Mouse (Mus musculus): ENCODE data around the gene Dot1l. TPM values are rescaled to one million over a fixed set of nuclear protein-coding genes. Genes with fewer than 3 reads are reported as not detected.

The Dot1l gene
- 25.6 and 26.1 TPM in 2 replicates for polyA plus RNA-seq (2016; fragmentation: Nextera tagmentation; extraction: Ambion mirVana)

DNA sequence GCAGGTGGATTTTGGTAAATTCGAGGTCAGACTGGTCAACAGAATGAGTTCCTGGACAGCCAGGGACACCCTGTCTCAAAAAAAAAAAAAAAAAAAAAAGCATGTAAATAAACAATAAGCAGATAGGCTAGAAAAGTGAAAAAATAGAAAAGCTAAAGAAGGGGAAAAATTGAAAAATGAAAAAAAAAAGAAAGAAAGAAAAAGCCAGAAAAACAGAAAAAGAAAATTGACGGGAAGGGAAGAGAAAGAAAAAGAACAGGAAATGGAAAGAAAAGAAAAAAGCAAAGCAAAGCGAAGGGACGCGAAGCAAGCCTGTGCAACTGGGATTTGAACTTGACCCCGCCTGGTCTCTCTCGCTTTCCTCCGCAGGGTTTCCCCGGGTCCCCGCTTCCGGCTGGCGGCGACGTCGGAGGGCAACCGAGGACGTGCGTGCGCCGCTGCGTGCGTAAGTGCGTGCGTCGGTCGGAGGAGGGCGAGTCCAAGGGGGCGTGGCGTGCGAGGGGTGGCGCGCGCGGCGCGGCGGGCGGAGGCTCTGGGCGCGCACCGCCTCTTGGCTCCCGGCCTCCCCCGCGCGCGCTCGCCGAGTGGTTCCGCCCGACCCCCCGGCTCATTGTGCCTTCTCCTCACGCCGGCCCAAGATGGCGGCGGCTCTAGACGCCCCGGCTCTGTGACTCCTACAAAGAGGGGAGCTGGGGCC is at the start of gene Dot1l:
Dot1l (plus strand) TSS at position 613 of the 697 bp plus-strand sequence.
- Histone ChIP-seq H3K9me3 (no peaks in the 10 kb centered on the region), H3K27me3 (ENCODE audit: insufficient read depth, poor library complexity, severe bottlenecking) (no peaks in the 10 kb centered on the region), H3K4me1 (peaks cover 61% of the 10 kb centered on the region), H3K4me3 (peak within 1 kb of the TSS; percentile 100), H3K27ac (peak within 1 kb of the TSS; percentile 100), H3K36me3 (no peaks in the 10 kb centered on the region)
- DNase-seq (ENCODE audit: low spot score), result peak; percentile 97
- under 1% methylated on average over 57 of the region's 57 CpGs for WGBS

DNA sequence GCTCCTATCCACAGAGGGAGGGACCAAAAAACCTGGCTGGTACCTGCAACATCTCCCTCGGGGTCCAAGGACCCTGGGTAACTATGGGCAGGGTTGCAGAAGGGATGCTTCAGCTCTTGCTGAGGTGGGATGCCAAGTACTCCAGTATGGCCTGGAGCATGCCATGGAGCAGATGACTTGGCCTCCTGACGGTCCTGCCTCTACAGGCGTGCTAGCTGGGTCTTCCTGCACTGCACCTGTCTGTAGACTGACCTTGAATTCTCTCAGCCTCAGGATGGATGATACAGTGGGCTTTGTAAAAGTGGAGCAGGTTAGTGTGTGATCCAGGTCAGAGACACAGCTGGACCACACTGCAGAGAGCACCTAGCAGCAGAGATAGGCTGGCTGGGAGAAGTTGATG is 49.5 kb upstream of the Dot1l start:
- no peaks in the 10 kb centered on the region for H3K27me3 ChIP-seq (ENCODE audit: insufficient read depth, poor library complexity, severe bottlenecking)
- H3K4me3 ChIP-seq, result no peak overlapping the region
- H3K27ac ChIP-seq, result no peak overlapping the region
- H3K36me3 ChIP-seq, result peaks cover 55% of the 10 kb centered on the region
- no peaks in the 10 kb centered on the region for H3K9me3 ChIP-seq
- peaks cover 47% of the 10 kb centered on the region for H3K4me1 ChIP-seq
- no peak for DNase-seq (ENCODE audit: low spot score)
- 64% methylated on average over 3 of the region's 3 CpGs for WGBS

DNA sequence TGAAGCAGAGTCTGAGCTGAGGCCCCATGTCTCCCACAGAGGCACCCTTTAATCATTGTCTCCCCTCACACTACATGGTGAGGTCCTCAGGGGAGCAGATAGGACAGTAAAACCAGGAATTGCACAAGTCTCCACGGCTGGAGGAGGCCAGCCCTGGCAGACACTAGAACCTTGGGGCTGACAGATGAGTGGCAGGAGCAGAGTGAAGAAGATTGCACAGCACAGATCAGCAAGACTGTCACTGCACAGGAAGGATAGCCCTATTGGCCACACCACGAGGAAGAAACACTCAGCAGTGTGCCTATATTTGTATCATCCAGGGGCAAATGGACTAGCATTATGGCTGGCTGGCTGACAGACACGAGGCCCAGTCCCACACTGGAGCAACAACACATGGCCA is 44.2 kb upstream of the Dot1l start:
- no peaks in the 10 kb centered on the region for H3K27me3 ChIP-seq (ENCODE audit: insufficient read depth, poor library complexity, severe bottlenecking)
- no peaks in the 10 kb centered on the region for H3K9me3 ChIP-seq
- no peak for DNase-seq (ENCODE audit: low spot score)
- no peak overlapping the region for H3K27ac ChIP-seq
- no peak overlapping the region for H3K4me3 ChIP-seq
- peaks cover 98% of the 10 kb centered on the region for H3K36me3 ChIP-seq
- 85% methylated on average over 3 of the region's 3 CpGs for WGBS
- peaks cover 3% of the 10 kb centered on the region for H3K4me1 ChIP-seq

DNA sequence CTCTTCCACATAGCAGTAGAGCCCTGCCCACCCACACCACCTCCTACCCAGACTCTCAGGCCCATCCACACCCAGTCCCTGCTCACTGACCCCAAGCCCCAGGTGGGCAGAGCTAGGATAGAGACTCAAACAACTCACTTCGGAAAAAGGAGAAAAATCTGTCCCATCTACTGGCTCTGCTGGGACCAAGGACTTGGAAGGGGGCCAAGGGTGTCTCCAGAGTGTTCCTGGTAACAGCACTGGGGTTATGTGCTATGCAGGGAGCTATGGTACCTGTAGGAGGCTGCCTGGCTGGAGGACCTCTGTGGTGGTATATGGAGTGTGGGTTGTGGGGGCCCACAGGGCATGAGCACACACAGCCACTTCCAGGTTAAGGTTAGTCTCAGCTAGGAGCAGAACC is 37.7 kb upstream of the Dot1l start:
- 84% methylated on average over 1 of the region's 1 CpGs for WGBS
- no peak overlapping the region for H3K27ac ChIP-seq
- no peaks in the 10 kb centered on the region for H3K9me3 ChIP-seq
- H3K27me3 ChIP-seq (ENCODE audit: insufficient read depth, poor library complexity, severe bottlenecking), result no peaks in the 10 kb centered on the region
- peaks cover 99% of the 10 kb centered on the region for H3K36me3 ChIP-seq
- H3K4me3 ChIP-seq, result no peak overlapping the region
- DNase-seq (ENCODE audit: low spot score), result no peak
- no peaks in the 10 kb centered on the region for H3K4me1 ChIP-seq

DNA sequence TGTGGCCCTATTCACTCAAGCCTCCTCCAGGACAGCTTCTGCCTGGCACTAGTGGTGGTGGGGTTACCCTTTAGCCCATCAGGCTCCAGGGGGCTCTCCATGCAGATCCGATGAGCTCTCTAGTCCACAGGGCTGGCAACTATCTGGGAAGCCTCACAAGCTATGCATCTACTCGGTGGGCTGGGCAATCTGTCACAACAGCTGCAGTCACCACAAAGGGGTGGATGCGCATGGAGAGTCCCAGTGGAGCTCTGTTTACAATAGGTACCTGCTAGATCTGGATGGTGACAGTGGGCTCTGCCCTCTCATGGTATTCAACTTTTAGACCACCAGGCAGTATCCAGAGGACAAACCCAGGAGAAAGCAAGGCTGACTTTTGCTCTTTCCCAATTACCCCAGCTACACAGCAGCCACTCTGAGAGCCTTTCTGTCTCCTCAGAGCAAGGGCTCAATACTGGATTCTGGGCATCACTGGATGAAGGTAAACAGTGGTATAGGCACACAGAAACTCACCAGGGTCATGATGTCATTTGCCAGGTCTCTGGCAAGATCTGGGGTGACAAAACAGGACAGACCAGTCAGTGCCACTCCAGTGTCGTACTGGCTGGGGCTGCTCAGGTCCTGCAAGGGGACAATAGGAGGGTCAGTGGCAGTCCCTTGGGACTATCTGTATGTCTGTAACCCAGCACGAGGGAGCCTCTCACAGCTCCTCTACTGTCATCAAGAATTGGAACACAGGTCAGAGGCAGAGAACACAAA is 27.5 kb upstream of the Dot1l start:
- H3K4me1 ChIP-seq, result peaks cover 18% of the 10 kb centered on the region; the same call in 1 of the 2 replicates
- no peak overlapping the region for H3K27ac ChIP-seq
- H3K4me3 ChIP-seq, result no peak overlapping the region
- WGBS, result 89% methylated on average over 5 of the region's 5 CpGs
- H3K27me3 ChIP-seq (ENCODE audit: insufficient read depth, poor library complexity, severe bottlenecking), result no peaks in the 10 kb centered on the region
- DNase-seq (ENCODE audit: low spot score), result no peak
- peaks cover 99% of the 10 kb centered on the region for H3K36me3 ChIP-seq
- H3K9me3 ChIP-seq, result no peaks in the 10 kb centered on the region

DNA sequence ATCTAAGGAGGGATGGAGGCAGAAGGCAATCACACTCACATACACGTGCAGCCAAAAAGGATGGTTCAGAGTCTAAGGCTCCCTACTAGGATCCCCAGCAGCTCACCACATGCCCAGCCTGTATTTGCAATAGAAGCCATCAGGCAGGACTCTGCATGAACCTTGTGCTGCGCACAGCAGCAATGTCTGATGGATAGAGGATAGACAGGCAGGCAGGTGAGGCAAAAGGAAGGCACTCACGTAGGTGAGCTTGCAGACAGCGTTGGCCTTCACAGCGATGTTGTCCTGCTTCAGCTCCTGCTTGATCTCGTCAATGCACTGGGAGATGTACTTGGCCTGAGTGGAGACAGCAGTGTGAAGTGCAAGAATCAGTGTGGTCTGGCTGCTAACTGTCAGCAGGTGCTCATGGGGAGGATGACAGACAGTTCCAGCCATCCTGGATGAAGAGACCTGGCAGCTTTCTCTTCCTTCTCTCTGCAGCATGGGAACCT is 22.4 kb upstream of the Dot1l start:
- Histone ChIP-seq H3K4me1 (peaks cover 34% of the 10 kb centered on the region), H3K27ac (no peak overlapping the region), H3K36me3 (peaks cover 81% of the 10 kb centered on the region), H3K9me3 (no peaks in the 10 kb centered on the region), H3K4me3 (no peak overlapping the region), H3K27me3 (ENCODE audit: insufficient read depth, poor library complexity, severe bottlenecking) (no peaks in the 10 kb centered on the region)
- DNase-seq (ENCODE audit: low spot score), result no peak
- 76% methylated on average over 6 of the region's 6 CpGs for WGBS

DNA sequence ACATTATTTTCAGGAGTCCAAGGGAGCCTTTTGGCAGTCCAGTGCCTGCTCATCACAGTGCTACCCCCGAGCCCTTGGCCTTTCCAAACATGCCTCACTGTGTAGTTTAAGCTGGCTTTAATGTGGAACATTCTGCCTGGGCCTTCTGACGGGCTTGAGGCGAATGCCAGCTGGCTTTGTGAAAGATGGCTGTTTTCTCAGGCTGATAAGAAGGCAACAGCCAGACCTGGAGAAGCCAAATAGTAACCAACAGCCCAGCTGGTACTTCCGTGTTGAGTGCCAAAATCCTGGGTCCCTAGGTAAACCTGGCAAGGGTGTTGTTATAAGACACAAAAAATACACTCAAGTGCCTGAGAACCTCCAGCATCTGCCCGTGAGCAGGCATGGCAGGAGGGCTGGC is 18.3 kb upstream of the Dot1l start:
- Histone ChIP-seq H3K9me3 (no peaks in the 10 kb centered on the region), H3K27ac (no peak overlapping the region), H3K4me1 (peaks cover 39% of the 10 kb centered on the region), H3K27me3 (ENCODE audit: insufficient read depth, poor library complexity, severe bottlenecking) (no peaks in the 10 kb centered on the region), H3K4me3 (no peak overlapping the region), H3K36me3 (peaks cover 47% of the 10 kb centered on the region)
- WGBS, result 58% methylated on average over 5 of the region's 5 CpGs
- DNase-seq (ENCODE audit: low spot score), result no peak

DNA sequence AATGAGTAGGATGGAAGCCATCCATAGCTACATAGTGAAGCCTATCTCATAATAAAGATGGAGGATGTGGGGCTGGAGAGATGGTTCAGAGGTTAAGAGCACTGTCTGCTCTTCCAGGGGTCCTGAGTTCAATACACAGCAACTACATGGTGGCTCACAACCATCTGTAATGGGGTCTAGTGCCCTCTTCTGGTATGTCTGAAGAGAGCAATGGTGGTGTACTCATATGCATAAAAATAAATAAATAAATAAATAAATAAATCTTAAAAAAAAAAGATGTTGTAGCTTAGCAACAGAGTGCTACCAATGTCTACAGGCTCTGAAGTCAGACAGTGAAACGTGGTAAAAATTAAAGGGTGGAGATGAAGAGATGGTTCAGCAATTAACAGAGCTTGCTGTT is 16.3 kb upstream of the Dot1l start:
- Histone ChIP-seq H3K27ac (no peak overlapping the region), H3K4me3 (no peak overlapping the region), H3K27me3 (ENCODE audit: insufficient read depth, poor library complexity, severe bottlenecking) (no peaks in the 10 kb centered on the region), H3K9me3 (no peaks in the 10 kb centered on the region), H3K36me3 (peaks cover 29% of the 10 kb centered on the region), H3K4me1 (peaks cover 38% of the 10 kb centered on the region)
- WGBS, result 73% methylated on average over 1 of the region's 1 CpGs
- no peak for DNase-seq (ENCODE audit: low spot score)

DNA sequence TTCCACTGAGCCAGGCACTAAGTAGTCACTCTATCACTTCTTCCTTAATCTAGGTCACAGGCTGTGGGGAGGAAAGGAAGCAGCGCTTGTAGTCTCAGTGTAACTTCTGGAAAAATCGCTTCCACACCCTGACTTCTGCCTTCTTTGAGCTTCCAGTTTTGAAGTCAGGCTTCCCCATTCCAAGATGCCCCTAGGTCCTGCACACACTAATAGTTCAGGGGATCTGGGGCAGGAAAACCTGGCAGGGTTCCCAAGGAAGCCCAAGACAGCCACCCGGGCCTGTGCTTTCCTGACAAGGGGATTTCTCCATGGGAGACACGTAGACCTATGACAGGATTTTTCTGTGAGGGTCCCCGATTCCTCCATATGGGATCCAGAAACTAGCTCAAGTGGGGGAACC is 13.9 kb upstream of the Dot1l start:
- DNase-seq (ENCODE audit: low spot score), result no peak

DNA sequence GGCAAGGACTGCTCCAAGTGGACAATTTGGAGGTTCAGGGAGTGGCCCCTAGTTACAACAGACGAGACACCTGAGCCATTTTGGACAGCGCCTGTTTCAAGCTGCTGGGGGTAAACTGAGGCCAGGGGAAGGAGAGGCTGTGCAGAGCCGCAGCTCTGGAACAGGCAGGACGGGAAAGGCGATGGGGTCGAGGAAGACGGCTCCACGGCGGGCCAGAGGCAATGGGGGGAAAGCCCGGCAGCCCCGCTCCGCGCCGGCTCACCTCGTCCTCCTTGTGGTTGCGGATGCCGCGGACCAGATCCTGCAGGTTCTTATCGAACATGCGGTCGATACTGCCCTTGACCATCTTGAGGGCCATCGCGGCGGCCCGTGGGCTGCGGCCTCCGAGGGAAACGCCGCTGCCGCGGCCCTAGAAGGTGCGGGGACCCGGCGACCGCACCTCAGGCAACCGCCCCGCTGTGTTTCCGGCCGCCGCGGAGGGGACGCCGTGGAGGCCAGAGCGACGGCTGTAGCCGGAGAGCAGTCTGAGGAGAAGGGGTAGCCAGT is 13.3 kb upstream of the Dot1l start:
- Histone ChIP-seq H3K4me1 (peaks cover 40% of the 10 kb centered on the region), H3K9me3 (no peaks in the 10 kb centered on the region), H3K36me3 (peaks cover 11% of the 10 kb centered on the region), H3K27ac (peak overlapping the region; percentile 92), H3K27me3 (ENCODE audit: insufficient read depth, poor library complexity, severe bottlenecking) (no peaks in the 10 kb centered on the region), H3K4me3 (peak overlapping the region; percentile 97)
- WGBS, result under 1% methylated on average over 46 of the region's 46 CpGs
- no peak for DNase-seq (ENCODE audit: low spot score)

More for the DNA sequence above, 13.9 kb upstream of the Dot1l start:
- no peaks in the 10 kb centered on the region for H3K27me3 ChIP-seq (ENCODE audit: insufficient read depth, poor library complexity, severe bottlenecking)
- H3K4me3 ChIP-seq, result peak overlapping the region; percentile 97
- no peaks in the 10 kb centered on the region for H3K9me3 ChIP-seq
- H3K27ac ChIP-seq, result peak overlapping the region; percentile 92
- H3K4me1 ChIP-seq, result peaks cover 43% of the 10 kb centered on the region
- H3K36me3 ChIP-seq, result peaks cover 12% of the 10 kb centered on the region
- 25% methylated on average over 5 of the region's 5 CpGs for WGBS

DNA sequence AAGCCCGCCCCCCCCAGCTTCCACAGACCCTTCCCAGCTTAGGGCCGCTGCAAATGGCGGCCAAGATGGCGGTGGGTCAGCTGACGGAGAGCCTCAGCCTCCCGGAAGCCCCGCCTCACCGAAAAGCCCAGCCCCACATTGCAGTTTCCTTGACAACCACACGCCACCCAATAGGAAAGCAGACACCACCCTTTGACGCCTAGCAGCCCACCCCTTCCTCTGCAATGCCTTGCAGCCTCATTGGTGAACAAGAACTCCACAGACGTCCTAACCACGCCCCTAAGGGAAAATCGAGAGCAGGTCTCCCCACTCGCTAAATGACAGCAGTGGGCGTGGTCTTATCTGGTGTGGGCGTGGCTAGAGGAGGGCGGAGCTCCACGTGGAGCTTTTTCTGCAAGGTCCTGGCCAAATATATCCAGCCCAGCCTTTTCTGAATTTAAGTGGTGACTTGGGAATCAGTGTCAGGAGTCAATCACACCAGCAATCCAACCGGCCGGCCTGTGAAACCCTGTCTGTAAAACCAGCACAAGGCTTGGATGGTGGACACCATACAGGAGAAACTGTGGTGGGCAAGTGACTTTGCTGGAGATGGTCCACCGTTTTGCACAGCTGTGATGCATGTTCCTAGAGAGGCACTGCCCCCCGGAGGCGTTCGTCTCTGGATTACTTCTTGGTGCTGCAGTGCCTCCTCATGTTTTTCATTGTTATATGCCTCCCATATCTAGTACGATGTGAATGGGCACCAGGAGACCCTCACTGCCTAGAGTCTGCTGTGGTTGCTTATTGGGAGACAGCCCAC is 12.6 kb upstream of the Dot1l start, which contains the start of gene Ap3d1:
Ap3d1 (minus strand) TSS at position 85 of the 799 bp plus-strand sequence.
- Histone ChIP-seq H3K27ac (peak within 1 kb of the TSS; percentile 92), H3K4me3 (peak within 1 kb of the TSS; percentile 97), H3K36me3 (peaks cover 5% of the 10 kb centered on the region), H3K4me1 (peaks cover 38% of the 10 kb centered on the region), H3K9me3 (no peaks in the 10 kb centered on the region), H3K27me3 (ENCODE audit: insufficient read depth, poor library complexity, severe bottlenecking) (no peaks in the 10 kb centered on the region)
- DNase-seq (ENCODE audit: low spot score), result peak; percentile 100
- 2% methylated on average over 25 of the region's 25 CpGs for WGBS

DNA sequence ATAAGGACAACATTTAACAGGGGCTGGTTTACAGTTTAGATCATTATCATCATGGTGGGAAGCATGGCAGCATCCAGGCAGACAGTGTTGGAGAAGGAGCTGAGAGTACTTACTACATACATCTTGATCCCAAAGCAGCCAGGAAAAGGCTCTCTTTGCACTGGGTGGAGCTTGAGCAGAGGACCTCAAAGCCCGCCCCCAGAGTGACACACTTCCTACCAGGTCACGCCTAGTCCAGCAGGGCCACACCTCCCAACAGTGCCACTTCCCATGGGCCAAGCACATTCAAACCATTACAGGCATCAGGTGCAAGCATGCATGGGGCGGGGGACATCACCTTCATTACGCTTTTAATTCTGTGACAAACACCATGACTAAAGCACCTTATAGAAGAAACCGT is 10.7 kb upstream of the Dot1l start:
- peak; percentile 91 for DNase-seq (ENCODE audit: low spot score)
- H3K4me3 ChIP-seq, result no peak overlapping the region
- no peaks in the 10 kb centered on the region for H3K9me3 ChIP-seq
- H3K36me3 ChIP-seq, result peaks cover 3% of the 10 kb centered on the region; the same call in 1 of the 2 replicates
- H3K27me3 ChIP-seq (ENCODE audit: insufficient read depth, poor library complexity, severe bottlenecking), result no peaks in the 10 kb centered on the region
- H3K27ac ChIP-seq, result no peak overlapping the region
- WGBS, result 37% methylated on average over 5 of the region's 5 CpGs
- H3K4me1 ChIP-seq, result peaks cover 39% of the 10 kb centered on the region
